Mouse (Mus musculus) frontal cortex, postnatal 25 days (tissue): Measurements from ENCODE around the gene Gm11937.
"Not testable (repeated sequence)": the region's sequence is repeated elsewhere in the genome, so short reads cannot be mapped to it uniquely, and the experiment has no call there.

Source experiments
- DNase-seq, 2 experiments: peaks; one replicate each; pipeline ENCODE4 v3.0.0; 2022; ENCODE audit warnings: low spot score in 2 of 2

The Gm11937 gene

GRCm38 (mm10) chr11:99610089-99610488 is at the start of gene Gm11937:
Gm11937 (minus strand) TSS chr11:99610189.
- not testable (repeated sequence) for DNase-seq

DNA sequence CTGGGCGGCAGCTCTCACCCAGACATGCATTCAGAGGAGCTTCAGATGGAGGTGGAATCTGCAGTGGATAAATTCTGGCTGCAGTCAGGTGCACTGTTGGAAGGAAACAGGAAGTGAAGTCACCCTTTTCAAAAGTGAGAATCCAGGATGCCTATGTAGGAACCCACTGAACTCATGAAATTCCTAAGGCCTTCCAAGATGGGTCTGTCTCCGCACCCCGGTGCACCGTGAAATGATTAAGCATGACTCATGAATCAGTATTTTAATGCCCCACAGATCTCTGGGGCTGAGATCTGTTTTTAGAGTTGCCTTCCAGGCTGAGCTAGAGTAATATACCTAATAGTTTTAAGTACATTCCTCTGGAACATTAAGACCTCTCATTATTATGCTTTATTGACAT is 49.3 kb upstream of the Gm11937 start:
- no peak for DNase-seq

- DNase-seq: not testable (repeated sequence)
Observed at GRCm38 (mm10) chr11:99658467-99659010, 48.5 kb upstream of the Gm11937 start, which contains the start of gene Gm11563. Gm11563 (minus strand) TSS chr11:99658960.

- no peak for DNase-seq
Observed at GRCm38 (mm10) chr11:99657051-99657450, 47.1 kb upstream of the Gm11937 start.

DNA sequence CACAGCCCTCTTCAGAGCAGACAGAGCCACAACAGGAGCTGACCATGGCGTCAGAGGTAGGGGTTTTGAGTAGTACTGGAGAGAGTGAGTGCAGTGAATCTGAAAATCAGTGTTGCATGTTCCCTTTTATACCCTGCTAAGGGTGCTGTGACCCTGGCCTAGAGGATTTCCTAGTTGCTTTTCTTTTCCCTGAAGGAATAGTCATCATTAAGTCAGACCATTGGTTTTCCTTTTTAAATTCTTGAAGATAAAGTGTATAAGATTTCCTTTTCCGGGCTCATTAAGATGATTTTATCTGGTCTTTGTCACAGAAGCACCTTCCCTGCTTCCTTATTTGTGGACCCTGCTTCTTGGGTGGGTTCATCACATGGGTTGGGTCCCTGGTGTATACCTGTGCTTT is 40.1 kb upstream of the Gm11937 start, which contains the start of gene Gm11555:
Gm11555 (minus strand) TSS at position 101 of the 400 bp plus-strand sequence.
- DNase-seq: no peak

DNA sequence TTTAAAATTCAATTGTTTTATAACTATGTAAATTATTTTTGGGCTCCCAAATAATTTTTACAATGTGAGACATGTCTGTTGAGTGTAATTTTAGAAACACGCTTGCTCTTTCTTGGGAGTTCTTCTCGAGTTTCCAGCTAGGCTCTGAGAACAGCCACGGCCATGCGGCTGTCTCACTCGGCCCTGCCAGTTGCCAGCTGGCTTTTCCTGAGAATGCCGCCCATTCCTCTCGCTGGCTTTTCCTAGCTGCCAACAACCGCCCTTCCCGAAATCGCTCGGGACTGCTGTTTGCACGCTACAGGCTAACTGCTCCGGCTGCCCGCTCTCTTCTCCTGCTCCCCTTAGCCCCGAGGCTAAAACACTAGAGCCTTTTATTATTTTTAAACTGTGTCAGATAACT is 36.5 kb upstream of the Gm11937 start:
- DNase-seq: no peak

- DNase-seq: no peak
Observed at GRCm38 (mm10) chr11:99644351-99644750, 34.4 kb upstream of the Gm11937 start.

DNA sequence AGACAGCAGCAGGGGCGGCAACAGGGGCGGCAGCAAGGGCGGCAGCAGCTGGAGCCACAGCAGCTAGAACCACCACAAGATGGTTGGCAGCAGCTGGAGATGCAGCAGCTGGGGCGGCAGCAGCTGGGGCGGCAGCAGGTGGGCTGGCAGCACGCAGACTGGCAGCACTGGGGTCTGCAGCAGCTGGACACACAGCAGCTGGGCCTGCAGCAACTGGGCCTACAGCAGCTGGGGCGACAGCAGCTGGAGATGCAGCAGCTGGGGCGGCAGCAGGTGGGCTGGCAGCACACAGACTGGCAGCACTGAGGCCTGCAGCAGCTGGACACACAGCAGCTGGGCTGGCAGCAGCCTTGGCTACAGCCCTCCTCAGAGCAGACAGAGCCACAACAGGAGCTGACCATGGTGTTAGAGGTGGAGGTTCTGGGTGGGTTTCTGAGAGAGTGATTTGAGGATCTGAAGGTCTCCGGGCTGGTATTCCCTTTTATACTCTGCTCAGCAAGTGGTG is 33.7 kb upstream of the Gm11937 start, which contains the start of gene Krtap4-7:
Krtap4-7 (minus strand) TSS at position 455 of the 505 bp plus-strand sequence.
- DNase-seq: not testable (repeated sequence)

GRCm38 (mm10) chr11:99640926-99641325 is 30.9 kb upstream of the Gm11937 start:
- no peak for DNase-seq

GRCm38 (mm10) chr11:99637086-99637485 is 27.1 kb upstream of the Gm11937 start:
- DNase-seq: no peak

DNA sequence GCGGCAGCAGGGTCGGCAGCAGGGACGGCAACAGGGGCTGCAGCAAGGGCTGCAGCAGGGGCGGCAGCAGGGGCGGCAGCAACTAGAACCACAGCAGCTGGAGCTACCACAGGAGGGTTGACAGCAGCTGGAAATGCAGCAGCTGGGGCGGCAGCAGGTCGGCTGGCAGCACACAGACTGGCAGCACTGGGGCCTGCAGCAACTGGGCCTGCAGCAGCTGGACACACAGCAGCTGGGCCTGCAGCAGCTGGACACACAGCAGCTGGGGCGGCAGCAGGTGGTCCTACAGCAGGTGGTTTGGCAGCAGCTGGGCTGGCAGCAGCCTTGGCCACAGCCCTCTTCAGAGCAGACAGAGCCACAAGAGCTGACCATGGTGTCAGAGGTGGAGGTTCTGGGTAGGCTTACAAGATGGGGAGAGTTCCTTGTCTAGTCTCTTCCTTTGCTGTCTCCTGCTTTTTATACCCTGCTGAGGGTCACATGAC is 24.7 kb upstream of the Gm11937 start, which contains the start of gene Krtap4-2:
Krtap4-2 (minus strand) TSS at position 432 of the 482 bp plus-strand sequence.
- DNase-seq: no peak

GRCm38 (mm10) chr11:99633293-99633692 is 23.3 kb upstream of the Gm11937 start:
- no peak for DNase-seq

- no peak for DNase-seq
Observed at GRCm38 (mm10) chr11:99630890-99631289, 20.9 kb upstream of the Gm11937 start.

DNA sequence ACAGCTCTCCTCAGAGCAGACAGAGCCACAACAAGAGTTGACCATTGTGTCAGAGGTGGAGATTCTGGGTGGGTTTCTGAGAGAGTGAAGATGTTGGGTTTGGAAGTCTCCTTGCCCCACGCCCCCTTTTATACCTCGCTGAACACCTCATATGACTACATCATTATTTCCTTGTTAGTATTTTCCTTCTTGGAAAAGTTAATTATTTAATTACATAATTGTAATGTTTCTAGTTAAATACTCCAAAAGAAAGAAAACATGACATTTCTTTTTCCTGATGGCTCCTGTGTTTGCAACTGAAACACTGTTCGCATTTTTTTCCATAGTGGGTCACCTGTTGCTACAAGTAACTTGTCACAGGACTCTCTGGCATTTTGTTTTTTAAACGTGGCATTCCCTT is 18.1 kb upstream of the Gm11937 start, which contains the start of gene Krtap4-1:
Krtap4-1 (minus strand) TSS at position 101 of the 400 bp plus-strand sequence.
- no peak for DNase-seq

DNA sequence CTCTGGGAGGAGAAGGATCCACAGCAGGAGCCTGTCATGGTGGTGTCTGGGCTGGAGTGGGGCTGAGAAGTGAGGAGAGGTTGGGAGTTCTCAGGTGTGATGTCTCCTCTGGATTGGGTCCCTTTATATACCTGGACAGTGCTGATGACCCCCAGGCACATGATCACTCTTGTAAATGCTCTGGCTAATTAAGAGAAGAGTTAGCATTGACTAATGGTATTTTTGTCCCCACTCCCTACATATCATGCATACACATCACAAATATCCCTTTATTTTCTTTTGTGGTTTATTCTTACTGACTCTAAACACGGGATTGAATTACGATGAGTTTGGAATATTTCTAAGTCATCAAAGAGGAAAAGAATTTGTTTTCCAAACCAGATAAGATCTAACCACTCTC is 10.3 kb upstream of the Gm11937 start, which contains the start of gene Gm11562:
Gm11562 (minus strand) TSS at position 101 of the 400 bp plus-strand sequence.
- DNase-seq: no peak

GRCm38 (mm10) chr11:99614796-99615363 is 4.9 kb upstream of the Gm11937 start, which contains the start of gene Krtap2-4:
Krtap2-4 (minus strand) TSS chr11:99614846.
- DNase-seq: no peak

- DNase-seq: no peak
Observed at GRCm38 (mm10) chr11:99609126-99609525, 863 bp downstream of the Gm11937 start.

DNA sequence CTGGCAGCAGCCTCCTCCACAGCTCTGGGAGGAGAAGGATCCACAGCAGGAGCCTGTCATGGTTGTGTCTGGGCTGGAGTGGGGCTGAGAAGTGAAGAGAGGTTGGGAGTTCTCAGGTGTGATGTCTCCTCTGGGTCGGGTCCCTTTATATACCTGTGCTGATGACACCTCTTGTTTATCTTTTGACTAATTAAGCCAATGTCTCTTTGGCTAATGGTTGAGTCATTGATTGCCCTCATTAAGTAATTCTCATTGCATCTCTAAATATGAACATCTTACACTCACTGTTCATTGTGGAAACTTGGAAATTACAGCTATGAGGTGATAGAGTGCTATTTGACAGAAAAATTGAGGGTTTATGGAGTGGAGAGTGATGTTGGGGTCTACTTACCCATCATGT is 6.8 kb downstream of the Gm11937 start, which contains the start of gene Gm11938:
Gm11938 (minus strand) TSS at position 101 of the 400 bp plus-strand sequence.
- DNase-seq: not testable (repeated sequence)

GRCm38 (mm10) chr11:99597742-99598141 is 12.2 kb downstream of the Gm11937 start, which contains the start of gene Krtap9-3:
Krtap9-3 (minus strand) TSS chr11:99598105.
- not testable (repeated sequence) for DNase-seq

DNA sequence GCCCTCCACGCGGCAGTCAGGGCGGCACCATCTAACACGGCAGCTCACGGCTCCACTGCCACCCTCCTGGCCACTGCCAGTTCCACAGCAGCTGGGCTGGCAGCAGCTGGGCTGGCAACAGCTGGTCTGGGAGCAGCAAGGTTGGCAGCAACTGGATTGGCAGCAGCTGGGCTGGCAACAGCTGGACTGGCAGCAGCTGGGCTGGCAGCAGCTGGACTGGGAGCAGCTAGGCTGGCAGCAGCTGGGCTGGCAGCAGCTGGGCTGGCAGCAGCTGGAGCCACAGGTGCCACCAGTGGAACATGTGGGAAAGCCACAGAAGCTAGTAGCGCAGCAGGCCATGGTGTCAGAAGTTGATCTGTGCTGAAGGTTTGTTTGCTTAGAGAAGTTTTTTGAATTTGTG is 19.0 kb downstream of the Gm11937 start, which contains the start of gene Krtap1-3:
Krtap1-3 (minus strand) TSS at position 359 of the 400 bp plus-strand sequence.
- no peak for DNase-seq

GRCm38 (mm10) chr11:99585096-99585495 is 24.9 kb downstream of the Gm11937 start:
- no peak for DNase-seq

GRCm38 (mm10) chr11:99583245-99583704 is 26.7 kb downstream of the Gm11937 start, which contains the start of gene Krtap1-4:
Krtap1-4 (minus strand) TSS chr11:99583654.
- DNase-seq: no peak
